Comparison of ENCODE assay signal across 7 mouse cellular contexts in the genomic region with DNA sequence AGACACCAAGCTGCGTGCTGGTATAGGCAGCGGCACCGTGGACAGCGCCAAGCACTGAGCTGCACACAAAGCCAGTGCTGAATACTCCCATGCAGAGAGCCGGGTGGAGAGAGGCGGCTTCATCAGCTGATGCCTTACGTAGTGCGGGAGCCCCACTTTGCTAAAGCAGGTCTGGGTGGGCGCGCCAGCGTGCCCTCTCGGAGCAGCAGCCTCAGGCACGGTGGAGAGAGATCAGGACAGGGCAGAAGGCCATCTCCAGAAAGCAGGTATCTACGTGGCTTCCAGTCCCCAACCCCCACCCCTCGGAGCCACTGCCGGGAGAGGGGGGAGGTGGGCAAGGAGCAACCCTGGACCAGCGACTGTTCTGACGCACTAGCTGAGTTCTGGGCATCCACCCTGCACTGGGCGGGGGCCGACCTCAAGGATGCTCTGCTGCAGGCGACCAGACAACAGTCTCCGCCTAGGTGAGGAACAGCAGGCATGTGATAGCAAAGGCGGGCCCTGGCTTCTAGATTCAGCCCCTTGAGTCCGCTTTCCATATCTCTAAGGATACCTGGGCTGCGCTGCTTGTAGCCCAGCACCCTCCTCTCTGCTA. TPM values are rescaled to one million over a fixed set of nuclear protein-coding genes. Genes with fewer than 3 reads are reported as not detected.
A peak's percentile ranks its signal among the peaks of the same experiment; 100 is the strongest.
DNase-seq lines count a peak whose midpoint lies in the region; ATAC-seq and TF ChIP-seq lines count a peak whose summit lies in the region.

Gene Htr5a, plus strand, starts transcription at position 449 of the 595 bp plus-strand sequence.

- no peaks in the 10 kb centered on the region for H3K36me3 ChIP-seq in E14TG2a.4 (ENCODE audit: insufficient read depth, low read length)
- H3K36me3 ChIP-seq in embryonic facial prominence, embryonic 12.5 days: no peaks in the 10 kb centered on the region
- no peaks in the 10 kb centered on the region for H3K36me3 ChIP-seq in hindbrain, embryonic 14.5 days (replicated peaks; ENCODE audit: control insufficient read depth, insufficient read depth)
- H3K36me3 ChIP-seq in neural tube, embryonic 15.5 days: no peaks in the 10 kb centered on the region

- in situ Hi-C loops in Patski (cut with MboI; ENCODE audit: low pct_unique_long_range_greater_than_20kb): no loop called here

- H3K9me3 ChIP-seq in E14TG2a.4 (ENCODE audit: low read length): no peaks in the 10 kb centered on the region
- H3K9me3 ChIP-seq in embryonic facial prominence, embryonic 12.5 days: no peaks in the 10 kb centered on the region
- no peaks in the 10 kb centered on the region for H3K9me3 ChIP-seq in hindbrain, embryonic 14.5 days (ENCODE audit: control insufficient read depth, low read length)
- H3K9me3 ChIP-seq in neural tube, embryonic 15.5 days (replicated peaks): no peaks in the 10 kb centered on the region

- TF ChIP-seq CTCF in E14TG2a.4 (conservative IDR thresholded peaks at IDR 0.05; ENCODE audit: low read length) (no peak), Patski (IDR thresholded peaks at IDR 0.05) (no peak)

- ATAC-seq in Patski: peak; percentile 46
- peak; percentile 81 for ATAC-seq in embryonic facial prominence, embryonic 12.5 days (ENCODE audit: insufficient number of reproducible peaks, insufficient read depth, low FRiP score, low TSS enrichment)
- ATAC-seq in hindbrain, embryonic 14.5 days (ENCODE audit: low FRiP score): peak; percentile 92
- ATAC-seq in neural tube, embryonic 15.5 days (ENCODE audit: low FRiP score): peak; percentile 94

- peak within 1 kb of the TSS; percentile 43 for H3K4me2 ChIP-seq in embryonic facial prominence, embryonic 12.5 days (replicated peaks)
- H3K4me2 ChIP-seq in hindbrain, embryonic 14.5 days (replicated peaks): peak within 1 kb of the TSS; percentile 62
- peak within 1 kb of the TSS; percentile 86 for H3K4me2 ChIP-seq in neural tube, embryonic 15.5 days

- POLR2A ChIA-PET in Patski (lab: Charles Lee): no interaction called here

- H3K4me3 ChIP-seq in E14TG2a.4 (replicated peaks; ENCODE audit: low read length): peak within 1 kb of the TSS; percentile 83
- H3K4me3 ChIP-seq in embryonic facial prominence, embryonic 12.5 days: peak within 1 kb of the TSS; percentile 17; the same call in 1 of the 2 replicates
- peak within 1 kb of the TSS; percentile 41 for H3K4me3 ChIP-seq in hindbrain, embryonic 14.5 days (replicated peaks; ENCODE audit: low read length)
- peak within 1 kb of the TSS; percentile 50 for H3K4me3 ChIP-seq in neural tube, embryonic 15.5 days (replicated peaks)

- 5% methylated on average over 25 of the region's 25 CpGs for WGBS in embryonic facial prominence, embryonic 12.5 days
- 3% methylated on average over 25 of the region's 25 CpGs for WGBS in hindbrain, embryonic 14.5 days
- WGBS in neural tube, embryonic 15.5 days: 6% methylated on average over 25 of the region's 25 CpGs

- no peak within 1 kb of the TSS for H3K9ac ChIP-seq in embryonic facial prominence, embryonic 12.5 days
- peak within 1 kb of the TSS; percentile 65 for H3K9ac ChIP-seq in hindbrain, embryonic 14.5 days
- peak within 1 kb of the TSS; percentile 61 for H3K9ac ChIP-seq in neural tube, embryonic 15.5 days (replicated peaks)

- H3K4me1 ChIP-seq in E14TG2a.4 (replicated peaks; ENCODE audit: low read depth, low read length): peaks cover 29% of the 10 kb centered on the region
- no peaks in the 10 kb centered on the region for H3K4me1 ChIP-seq in embryonic facial prominence, embryonic 12.5 days
- H3K4me1 ChIP-seq in hindbrain, embryonic 14.5 days (replicated peaks; ENCODE audit: control insufficient read depth, insufficient read depth, low read length): 0 out of 2 replicates have a peak, but pooled peaks cover 12% of the 10 kb centered on the region
- H3K4me1 ChIP-seq in neural tube, embryonic 15.5 days: peaks cover 28% of the 10 kb centered on the region

- H3K27ac ChIP-seq in embryonic facial prominence, embryonic 12.5 days: no peak within 1 kb of the TSS
- H3K27ac ChIP-seq in hindbrain, embryonic 14.5 days: no peak within 1 kb of the TSS
- peak within 1 kb of the TSS; percentile 45; the same call in 1 of the 2 replicates for H3K27ac ChIP-seq in neural tube, embryonic 15.5 days (replicated peaks)

- H3K27me3 ChIP-seq in E14TG2a.4 (ENCODE audit: insufficient read depth, low read length) (peaks cover 31% of the 10 kb centered on the region), Patski (peaks cover 6% of the 10 kb centered on the region)
- peaks cover 28% of the 10 kb centered on the region for H3K27me3 ChIP-seq in embryonic facial prominence, embryonic 12.5 days
- H3K27me3 ChIP-seq in hindbrain, embryonic 14.5 days (ENCODE audit: control insufficient read depth, insufficient read depth, low read length): peaks cover 7% of the 10 kb centered on the region; the same call in 1 of the 2 replicates
- no peaks in the 10 kb centered on the region for H3K27me3 ChIP-seq in neural tube, embryonic 15.5 days (replicated peaks)

- CTCF ChIA-PET in Patski (lab: Charles Lee): no interaction called here

- no peak for DNase-seq in Patski (ENCODE audit: low read depth, low spot score)
- DNase-seq in hindbrain, embryonic 14.5 days (ENCODE audit: low spot score): peak; percentile 57
- peak; percentile 18 to 72 for DNase-seq in left cerebral cortex, adult 9 months (ENCODE audit: low spot score in 2 of 2)
- DNase-seq in thymus, adult 18-20 months: no peak

RNA-seq across cellular contexts. Expression of gene Htr5a, which starts in this region (rescaled TPM):
- polyA plus RNA-seq in Patski (2021): not detected
- 0.03 TPM in 1 of 2 replicates, not detected in the other for polyA plus RNA-seq in embryonic facial prominence, embryonic 12.5 days (2016; fragmentation: Nextera tagmentation; extraction: Ambion mirVana)
- polyA plus RNA-seq in hindbrain, embryonic 14.5 days (2014; fragmentation: Nextera tagmentation; extraction: Ambion mirVana): 1.7 and 1.8 TPM in 2 replicates
- polyA plus RNA-seq in neural tube, embryonic 15.5 days (2015; fragmentation: Nextera tagmentation; extraction: Ambion mirVana): 1.0 and 1.1 TPM in 2 replicates

Comparison
In these comparisons a context has a peak if more than half of its experiments do, and no peak if none do; other contexts are left out.
1. Peak in ATAC-seq in Patski; RNA of the gene not detected or under 1 TPM.
2. Peak in ATAC-seq, H3K4me3 ChIP-seq and H3K4me2 ChIP-seq in embryonic facial prominence, embryonic 12.5 days; RNA of the gene not detected or under 1 TPM.
3. H3K4me3 ChIP-seq: peak in every context shown above with its lines; median percentile 83 in E14TG2a.4; 50 in neural tube, embryonic 15.5 days; 41 in hindbrain, embryonic 14.5 days; 17 in embryonic facial prominence, embryonic 12.5 days.
4. DNase-seq: peak in hindbrain, embryonic 14.5 days (single experiment) and left cerebral cortex, adult 9 months (2 of 2); none in Patski (single experiment) and thymus, adult 18-20 months (0 of 2).
5. Peak in every context shown above with its lines, with median percentiles within 50 percentile points of each other: ATAC-seq and H3K4me2 ChIP-seq.